Mouse (Mus musculus): ENCODE data around the gene Dnaja3. TPM values are rescaled to one million over a fixed set of nuclear protein-coding genes. Genes with fewer than 3 reads are reported as not detected.

Gene Dnaja3
- polyA plus RNA-seq, 1 experiment, result 69.5 TPM

- no peak overlapping the region for H3K4me3 ChIP-seq
- peaks cover 55% of the 10 kb centered on the region for H3K79me2 ChIP-seq (ENCODE audit: control insufficient read depth, insufficient read depth)
- peaks cover 23% of the 10 kb centered on the region for H3K36me3 ChIP-seq (ENCODE audit: control insufficient read depth, insufficient read depth)
- TF ChIP-seq MYOD1 (IDR thresholded peaks at IDR 0.05; ENCODE audit: control insufficient read depth in 1 of 3, insufficient read length in 2 of 3, low read depth in 2 of 3) (no peak), MYOG (IDR thresholded peaks at IDR 0.05; ENCODE audit: control insufficient read depth in 1 of 3, insufficient read depth in 1 of 3, insufficient read length in 2 of 3, low read depth in 2 of 3) (peak in 1 of 3 experiments; percentile 17), SRF (IDR thresholded peaks at IDR 0.05; ENCODE audit: control insufficient read depth, insufficient read length, low read depth) (no peak)
- H3ac ChIP-seq (ENCODE audit: control insufficient read depth, insufficient read length), result no peak overlapping the region
- no peaks in the 10 kb centered on the region for H3K27me3 ChIP-seq (ENCODE audit: control insufficient read depth, insufficient read depth, insufficient read length)
- H3K4me2 ChIP-seq (ENCODE audit: low read depth), result peak overlapping the region; percentile 64
These were observed 8.7 kb downstream of the Dnaja3 start for GRCm38 (mm10) chr16:4648416-4649023.

DNA sequence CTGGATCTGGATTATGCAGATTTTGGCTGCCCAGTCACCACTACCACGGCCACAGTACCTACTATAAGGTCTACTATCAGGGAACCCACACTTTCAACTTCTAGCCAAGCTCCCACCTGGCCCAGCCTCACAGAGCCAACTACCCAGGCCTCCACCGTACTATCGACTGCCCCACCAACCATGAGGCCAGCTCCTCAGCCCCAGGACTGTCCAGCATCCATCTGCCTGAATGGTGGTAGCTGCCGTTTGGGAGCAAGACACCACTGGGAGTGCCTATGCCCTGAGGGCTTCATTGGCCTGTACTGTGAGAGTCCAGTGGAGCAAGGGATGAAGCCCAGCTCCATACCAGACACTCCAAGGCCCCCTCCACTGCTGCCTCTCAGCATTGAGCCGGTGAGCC, 9.4 kb downstream of the Dnaja3 start:
- Histone ChIP-seq H3K27me3 (ENCODE audit: control insufficient read depth, insufficient read depth, insufficient read length) (no peaks in the 10 kb centered on the region), H3K4me2 (ENCODE audit: low read depth) (no peak overlapping the region), H3ac (ENCODE audit: control insufficient read depth, insufficient read length) (no peak overlapping the region), H3K4me3 (no peak overlapping the region), H3K36me3 (ENCODE audit: control insufficient read depth, insufficient read depth) (peaks cover 30% of the 10 kb centered on the region), H3K79me2 (ENCODE audit: control insufficient read depth, insufficient read depth) (peaks cover 55% of the 10 kb centered on the region)
- TF ChIP-seq USF1 (IDR thresholded peaks at IDR 0.05; ENCODE audit: low read depth) (no peak), POLR2AphosphoS2 (IDR thresholded peaks at IDR 0.05; ENCODE audit: insufficient read length, low read depth) (peak; percentile 39), TCF3 (IDR thresholded peaks at IDR 0.05; ENCODE audit: insufficient read length, low read depth) (no peak), MAX (IDR thresholded peaks at IDR 0.05; ENCODE audit: low read depth) (no peak), CEBPB (IDR thresholded peaks at IDR 0.05; ENCODE audit: insufficient read depth, poor library complexity, severe bottlenecking) (no peak)

DNA sequence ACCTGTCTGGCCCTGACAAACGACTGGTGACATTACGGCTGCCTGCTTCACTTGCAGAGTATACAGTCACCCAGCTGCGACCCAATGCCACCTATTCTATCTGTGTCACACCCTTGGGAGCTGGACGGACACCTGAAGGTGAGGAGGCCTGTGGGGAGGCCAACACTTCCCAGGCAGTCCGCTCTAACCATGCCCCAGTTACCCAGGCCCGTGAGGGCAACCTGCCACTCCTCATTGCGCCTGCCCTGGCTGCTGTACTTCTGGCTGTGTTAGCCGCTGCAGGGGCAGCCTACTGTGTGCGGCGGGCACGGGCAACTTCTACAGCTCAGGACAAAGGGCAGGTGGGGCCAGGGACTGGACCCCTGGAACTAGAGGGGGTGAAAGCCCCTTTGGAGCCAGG, 9.9 kb downstream of the Dnaja3 start:
- H3K79me2 ChIP-seq (ENCODE audit: control insufficient read depth, insufficient read depth), result peaks cover 50% of the 10 kb centered on the region
- peaks cover 34% of the 10 kb centered on the region for H3K36me3 ChIP-seq (ENCODE audit: control insufficient read depth, insufficient read depth)
- no peak overlapping the region for H3K4me3 ChIP-seq
- TF ChIP-seq USF1 (IDR thresholded peaks at IDR 0.05; ENCODE audit: low read depth), result no peak
- TF ChIP-seq REST (IDR thresholded peaks at IDR 0.05; ENCODE audit: insufficient read depth, insufficient read length), result no peak
- TF ChIP-seq SRF (IDR thresholded peaks at IDR 0.05; ENCODE audit: control insufficient read depth, insufficient read length, low read depth), result no peak
- TF ChIP-seq TCF3 (IDR thresholded peaks at IDR 0.05; ENCODE audit: insufficient read length, low read depth), result no peak
- TF ChIP-seq E2F4 (IDR thresholded peaks at IDR 0.05; ENCODE audit: insufficient read depth), result no peak
- no peak for TF ChIP-seq TCF12 (IDR thresholded peaks at IDR 0.05; ENCODE audit: insufficient read depth, poor library complexity, severe bottlenecking)
- TF ChIP-seq CEBPB (IDR thresholded peaks at IDR 0.05; ENCODE audit: insufficient read depth, poor library complexity, severe bottlenecking), result no peak
- H3ac ChIP-seq (ENCODE audit: control insufficient read depth, insufficient read length), result no peak overlapping the region
- H3K4me2 ChIP-seq (ENCODE audit: low read depth), result no peak overlapping the region
- no peaks in the 10 kb centered on the region for H3K27me3 ChIP-seq (ENCODE audit: control insufficient read depth, insufficient read depth, insufficient read length)

GRCm38 (mm10) chr16:4650161-4650560, 10.4 kb downstream of the Dnaja3 start:
- Histone ChIP-seq H3K27me3 (ENCODE audit: control insufficient read depth, insufficient read depth, insufficient read length) (no peaks in the 10 kb centered on the region), H3K79me2 (ENCODE audit: control insufficient read depth, insufficient read depth) (peaks cover 46% of the 10 kb centered on the region), H3K36me3 (ENCODE audit: control insufficient read depth, insufficient read depth) (peaks cover 34% of the 10 kb centered on the region), H3K4me2 (ENCODE audit: low read depth) (no peak overlapping the region), H3K4me3 (no peak overlapping the region), H3ac (ENCODE audit: control insufficient read depth, insufficient read length) (no peak overlapping the region)
- TF ChIP-seq POLR2AphosphoS2 (IDR thresholded peaks at IDR 0.05; ENCODE audit: insufficient read length, low read depth), result peak; percentile 16
- no peak for TF ChIP-seq CEBPB (IDR thresholded peaks at IDR 0.05; ENCODE audit: insufficient read depth, poor library complexity, severe bottlenecking)

- peaks cover 36% of the 10 kb centered on the region for H3K79me2 ChIP-seq (ENCODE audit: control insufficient read depth, insufficient read depth)
- H3K27me3 ChIP-seq (ENCODE audit: control insufficient read depth, insufficient read depth, insufficient read length), result no peaks in the 10 kb centered on the region
- no peak overlapping the region for H3ac ChIP-seq (ENCODE audit: control insufficient read depth, insufficient read length)
- no peak overlapping the region for H3K4me3 ChIP-seq
- peak overlapping the region; percentile 28 for H3K4me2 ChIP-seq (ENCODE audit: low read depth)
- TF ChIP-seq REST (IDR thresholded peaks at IDR 0.05; ENCODE audit: insufficient read depth, insufficient read length) (no peak), CEBPB (IDR thresholded peaks at IDR 0.05; ENCODE audit: insufficient read depth, poor library complexity, severe bottlenecking) (no peak), USF1 (IDR thresholded peaks at IDR 0.05; ENCODE audit: low read depth) (no peak), MYOD1 (IDR thresholded peaks at IDR 0.05; ENCODE audit: control insufficient read depth in 1 of 3, insufficient read length in 2 of 3, low read depth in 2 of 3) (no peak), POLR2AphosphoS2 (IDR thresholded peaks at IDR 0.05; ENCODE audit: insufficient read length, low read depth) (no peak), POLR2A (IDR thresholded peaks at IDR 0.05; ENCODE audit: insufficient read length, low read depth) (no peak), SRF (IDR thresholded peaks at IDR 0.05; ENCODE audit: control insufficient read depth, insufficient read length, low read depth) (no peak), MYOG (IDR thresholded peaks at IDR 0.05; ENCODE audit: control insufficient read depth in 1 of 3, insufficient read depth in 1 of 3, insufficient read length in 2 of 3, low read depth in 2 of 3) (no peak), TCF12 (IDR thresholded peaks at IDR 0.05; ENCODE audit: insufficient read depth, poor library complexity, severe bottlenecking) (no peak), E2F4 (IDR thresholded peaks at IDR 0.05; ENCODE audit: insufficient read depth) (no peak), MAX (IDR thresholded peaks at IDR 0.05; ENCODE audit: low read depth) (no peak), TCF3 (IDR thresholded peaks at IDR 0.05; ENCODE audit: insufficient read length, low read depth) (no peak)
- H3K36me3 ChIP-seq (ENCODE audit: control insufficient read depth, insufficient read depth), result peaks cover 34% of the 10 kb centered on the region
These were observed 11.3 kb downstream of the Dnaja3 start for GRCm38 (mm10) chr16:4651081-4651480.
